Mouse (Mus musculus): Measurements from ENCODE around the gene Wars2. TPM values are rescaled to one million over a fixed set of nuclear protein-coding genes. Genes with fewer than 3 reads are reported as not detected.

Wars2 gene
- total RNA-seq, 2 experiments from 2014 or later = 5.5 TPM

DNA sequence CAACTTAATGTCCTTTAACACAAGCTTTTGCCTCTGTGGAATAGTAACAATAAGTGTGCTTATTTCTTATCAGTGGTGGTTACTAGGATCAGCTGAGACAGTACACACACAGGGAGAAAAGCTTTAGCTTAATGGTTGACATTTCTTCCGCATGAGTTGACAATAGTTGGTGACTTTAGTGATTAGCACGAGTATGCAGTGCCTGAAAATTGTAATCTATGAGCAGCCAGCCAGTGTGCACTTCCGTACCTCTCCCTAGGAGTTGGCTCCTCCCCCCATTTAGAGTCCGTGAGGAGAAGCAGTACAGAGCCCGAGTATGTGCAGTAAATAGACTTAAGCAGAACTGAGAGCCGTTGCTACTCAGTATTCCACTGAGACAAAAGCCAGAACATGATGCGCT, 123.8 kb downstream of the Wars2 start:
- DNase-seq = no peak

DNA sequence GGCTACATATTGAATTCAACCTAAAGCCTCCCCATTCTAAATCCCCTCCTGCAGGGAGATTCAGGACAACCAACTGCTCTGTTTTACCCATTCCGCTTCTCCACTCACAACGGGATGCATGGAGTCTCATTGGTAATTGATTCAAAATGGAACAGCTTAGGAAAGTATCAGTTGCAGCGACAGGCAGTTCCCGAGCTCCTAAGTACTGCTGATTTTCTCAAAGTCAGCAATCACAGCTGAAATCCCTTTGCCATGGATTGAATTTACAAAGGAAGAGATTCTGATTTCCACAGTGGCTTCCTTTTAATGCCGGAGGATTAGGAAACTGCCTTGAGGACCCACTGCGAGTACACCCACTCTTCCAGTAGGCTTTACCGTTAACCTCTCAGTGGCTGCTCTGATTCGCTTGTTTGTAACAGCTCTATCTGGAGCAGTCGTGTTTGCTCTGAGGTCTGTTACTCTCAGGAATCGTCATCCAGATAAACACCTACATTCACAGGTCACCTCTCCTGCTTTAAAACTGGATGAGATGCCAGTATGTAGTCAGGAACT, 126.0 kb downstream of the Wars2 start:
- DNase-seq = no peak

DNA sequence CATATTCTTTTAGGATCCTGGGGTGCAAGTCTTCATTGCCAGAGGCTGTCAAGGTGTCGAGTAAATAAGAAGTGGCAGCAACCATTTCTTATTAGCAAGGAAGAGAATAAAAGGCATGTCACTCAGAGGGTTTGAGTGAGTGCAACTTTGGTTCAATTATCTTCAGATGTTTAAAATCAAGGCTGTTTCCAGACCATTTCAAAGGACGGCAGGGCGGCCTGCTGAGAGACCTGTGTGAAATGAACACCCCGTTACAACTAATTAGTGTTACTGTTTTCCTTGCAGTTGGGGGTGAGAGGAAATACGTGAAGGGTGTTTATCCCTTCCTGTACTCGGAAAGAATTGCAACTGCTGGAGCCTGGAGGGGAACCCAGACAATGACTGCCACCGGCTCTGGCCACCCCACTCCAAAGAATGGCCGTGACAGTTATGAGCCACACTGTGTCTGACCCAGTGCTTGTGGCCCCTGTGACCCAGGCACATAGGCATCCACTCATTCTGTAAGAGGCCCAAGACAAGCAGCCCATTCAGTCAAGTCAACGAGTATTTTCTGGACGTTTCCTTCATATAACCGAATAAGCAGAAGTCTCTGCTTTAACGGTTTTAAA, 137.2 kb downstream of the Wars2 start:
- DNase-seq = no peak

DNA sequence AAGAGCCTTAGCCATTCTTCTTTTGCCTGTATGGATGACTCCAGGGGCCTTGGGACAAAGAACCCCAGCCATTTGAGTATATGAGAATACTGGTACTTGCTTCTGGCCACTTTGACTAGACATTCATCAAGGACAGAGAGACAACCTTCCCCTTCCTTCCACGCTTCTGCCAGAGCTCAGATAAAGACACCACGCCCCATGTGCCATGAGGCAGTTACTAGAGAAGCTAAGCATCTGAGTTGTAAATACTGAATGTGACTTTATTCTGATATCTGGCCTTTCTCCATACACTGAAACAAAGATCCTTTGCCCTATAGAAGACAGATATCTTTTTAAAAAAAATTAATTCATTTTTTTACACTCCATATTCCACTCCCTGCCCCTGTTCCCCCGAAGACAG, 138.8 kb downstream of the Wars2 start:
- DNase-seq = no peak

DNA sequence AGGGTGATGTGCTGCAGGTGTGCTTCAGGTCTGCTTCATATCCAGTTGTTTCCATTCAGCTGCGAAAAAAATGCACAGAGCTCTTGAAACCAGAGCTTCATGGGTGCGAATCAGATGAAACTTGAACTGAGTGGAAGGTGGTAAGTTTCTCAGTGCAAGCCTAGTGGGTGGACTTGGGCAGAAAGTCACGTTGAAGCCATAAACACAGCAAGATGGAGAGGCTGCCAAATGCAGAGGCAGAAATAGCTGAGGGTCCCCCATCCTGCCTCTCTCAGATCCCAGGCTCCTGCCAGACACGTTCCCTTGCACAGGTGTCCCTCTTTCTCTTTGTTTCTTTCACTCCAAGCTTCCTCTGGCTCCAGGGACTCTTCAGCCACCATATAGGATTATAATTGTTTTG, 140.6 kb downstream of the Wars2 start:
- DNase-seq = no peak

DNA sequence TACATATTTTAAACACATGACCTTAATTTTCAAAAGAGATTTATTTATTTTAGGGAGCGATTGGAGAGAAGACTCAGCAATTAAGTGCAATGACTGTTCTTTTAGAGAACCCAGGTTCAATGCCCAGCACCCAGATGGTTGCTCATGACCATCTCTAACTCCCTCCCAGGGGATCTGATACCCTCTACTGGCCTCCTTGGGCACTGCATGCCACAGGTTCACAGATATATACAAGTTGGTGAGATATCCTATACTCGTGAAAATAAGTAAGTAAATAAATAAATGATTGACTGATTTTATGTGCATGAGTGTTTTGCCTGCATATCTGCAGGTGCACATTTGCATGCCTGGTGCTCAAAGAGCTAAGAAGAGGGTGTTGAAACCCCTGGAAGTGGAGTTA, 147.4 kb downstream of the Wars2 start:
- no peak for DNase-seq

Small RNA genes lying within 50 kb of the gene (microRNA-seq; reads per million reads assigned to microRNA genes)
- gene Mir6481 (ENCODE audit: borderline replicate concordance in 2 of 2) = 0 reads per million in 2 experiments

Other genes with a start within 250 kb of the Wars2 start
- not detected for gene Hao2, start 247.8 kb upstream of the Wars2 start, total RNA-seq (2021)
- 100 to 1,000 TPM; 104 to 122 TPM for gene Tbx15, start 99.3 kb downstream of the Wars2 start, total RNA-seq (2021)